Mouse (Mus musculus) heart, adult 9 months (tissue): ENCODE data around the gene Atg13.

ENCODE experiments used
- DNase-seq, 2 experiments: peaks; one replicate each; pipeline ENCODE4 v3.0.0; 2022; ENCODE audit warnings: low spot score in 2 of 2

Gene Atg13

DNA sequence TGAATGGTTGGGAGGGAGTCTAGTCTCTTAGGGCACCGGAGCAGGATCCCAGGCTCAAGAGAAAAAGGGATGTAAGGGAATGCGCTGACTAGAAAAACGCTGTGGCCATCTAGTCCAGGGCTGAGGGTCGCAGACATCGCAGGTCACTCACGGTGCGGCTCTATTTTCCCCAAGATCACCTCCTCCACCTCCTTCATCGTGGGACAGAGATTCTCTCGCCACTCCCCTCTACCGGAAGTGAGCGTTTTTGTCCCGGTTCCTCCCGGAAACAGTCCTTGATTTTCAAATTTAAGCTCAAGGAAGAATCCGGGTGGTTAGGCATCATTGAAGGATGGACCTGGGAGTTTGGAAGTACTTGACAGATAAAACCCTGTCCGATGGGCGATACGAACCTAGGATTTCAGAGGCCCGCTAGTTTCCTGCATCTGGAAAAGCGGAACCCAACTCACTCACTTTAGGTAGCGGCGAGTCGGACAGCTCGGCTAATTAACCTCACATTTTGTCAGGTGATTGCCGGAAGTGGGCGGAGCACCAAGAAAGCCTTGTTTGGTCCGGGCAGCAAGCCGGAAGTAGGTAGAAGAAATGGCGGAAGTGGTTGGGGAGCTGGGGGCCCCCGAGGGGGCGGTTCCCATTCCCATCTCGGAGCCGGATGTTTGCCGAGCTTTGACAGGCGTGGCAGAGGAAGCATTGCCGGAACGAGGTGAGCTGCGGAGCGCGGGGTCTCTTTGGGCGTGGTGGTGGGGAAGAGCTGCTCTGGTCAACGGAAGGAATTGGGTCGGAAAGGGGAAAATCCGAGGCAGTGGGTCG, 60.6 kb downstream of the Atg13 start, which contains the start of the genes Zfp408 and Arhgap1:
TSS of gene Zfp408 (minus strand) at position 239 of the 807 bp plus-strand sequence.
TSS of gene Arhgap1 (plus strand) at position 308 of the 807 bp plus-strand sequence.
- peak; percentile 92 to 97 for DNase-seq

DNA sequence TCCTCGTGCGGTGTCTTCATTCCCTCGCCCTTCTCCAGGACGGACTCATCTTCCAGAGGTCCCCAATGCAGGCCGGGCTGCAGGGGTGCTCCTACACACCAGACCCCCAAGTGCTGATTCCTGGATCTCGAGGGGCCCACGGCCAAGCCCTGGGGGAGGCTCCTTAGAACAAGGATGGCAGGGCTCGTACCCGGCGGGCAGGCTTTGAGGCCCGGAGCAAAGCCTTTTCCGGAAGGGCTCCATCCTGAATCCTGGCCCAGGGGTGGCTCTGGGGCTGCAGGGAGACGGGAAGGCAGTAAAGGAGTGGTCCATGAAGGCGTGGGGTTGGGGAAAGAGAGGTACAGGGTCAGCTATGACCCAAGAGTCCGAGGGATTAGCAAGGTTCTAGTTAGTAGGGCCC, 61.2 kb downstream of the Atg13 start:
- no peak for DNase-seq

DNA sequence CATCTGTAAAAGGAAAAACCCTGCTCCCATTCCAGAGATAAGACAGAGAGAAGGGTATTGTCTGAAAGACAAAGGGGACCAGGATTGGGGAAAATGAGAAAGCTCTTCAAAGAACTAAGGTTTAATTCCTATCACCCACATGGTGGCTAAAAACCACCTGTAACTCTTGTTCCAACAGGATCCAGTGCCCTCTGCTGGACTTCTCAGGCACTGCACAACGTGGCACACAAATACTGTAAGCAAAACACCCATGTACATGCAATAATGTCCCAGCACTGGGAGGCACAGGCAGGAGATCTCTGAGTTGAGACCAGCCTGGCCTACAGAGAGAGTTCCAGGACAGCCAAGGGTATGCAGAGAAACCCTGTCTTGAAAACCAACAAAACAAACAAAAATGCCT, 63.6 kb downstream of the Atg13 start:
- peak in 1 of 2 experiments; percentile 36 for DNase-seq

DNA sequence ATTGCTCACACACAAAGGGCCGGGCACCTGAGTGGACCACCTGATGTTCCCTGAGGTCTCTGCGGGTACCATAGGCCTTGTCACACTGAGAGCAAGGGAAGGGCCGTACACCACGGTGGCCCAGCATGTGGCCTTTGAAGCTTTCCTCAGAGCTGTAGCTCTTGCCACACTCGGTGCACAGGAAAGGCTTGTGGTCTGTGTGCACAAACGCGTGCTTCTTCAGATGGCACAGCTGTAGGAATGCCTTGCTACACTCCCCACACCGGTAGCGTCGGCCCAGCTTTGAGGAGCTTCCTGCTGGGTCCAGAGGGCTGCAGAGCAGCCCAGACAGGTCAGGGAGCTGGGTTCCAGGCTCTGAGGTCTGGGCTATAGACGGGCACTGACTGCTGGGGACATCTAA, 64.6 kb downstream of the Atg13 start:
- no peak for DNase-seq

DNA sequence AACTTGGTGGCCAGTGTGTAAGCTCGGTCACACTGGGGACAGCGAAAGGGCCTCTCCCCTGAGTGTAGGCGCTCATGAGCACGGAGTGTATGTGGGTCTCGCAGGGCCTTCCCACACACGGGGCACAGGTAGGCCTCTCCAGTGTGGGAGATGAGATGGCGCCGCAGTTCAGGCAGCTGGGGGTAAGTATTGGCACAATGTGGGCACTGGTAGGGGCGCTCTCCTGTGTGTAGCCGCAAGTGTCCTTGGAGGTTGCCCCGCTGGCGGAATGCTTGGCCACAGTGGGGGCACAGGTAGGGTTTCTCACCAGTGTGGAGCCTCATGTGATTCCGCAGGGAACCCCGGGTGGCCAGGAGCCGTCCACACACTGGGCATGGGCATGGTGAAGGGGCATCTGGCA, 65.0 kb downstream of the Atg13 start:
- DNase-seq, result no peak

DNA sequence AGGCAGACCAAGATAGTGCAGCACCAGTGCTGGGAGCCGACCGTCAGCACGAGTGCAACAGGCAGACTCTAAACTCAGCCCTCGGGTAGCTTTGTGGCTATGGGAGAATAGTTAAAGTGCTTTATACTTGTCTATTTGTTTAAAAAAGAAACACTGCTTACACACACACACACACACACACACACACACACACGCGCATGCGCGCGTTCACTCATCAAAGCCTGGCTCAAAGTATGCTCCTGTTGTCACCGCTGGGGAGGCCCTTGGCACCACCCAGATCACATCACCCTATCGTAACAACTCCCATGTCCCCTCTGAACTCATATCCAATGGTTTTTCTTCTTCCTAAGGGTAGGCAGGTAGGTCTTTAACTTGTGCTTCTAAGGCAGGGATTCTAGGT, 66.4 kb downstream of the Atg13 start:
- DNase-seq, result no peak

DNA sequence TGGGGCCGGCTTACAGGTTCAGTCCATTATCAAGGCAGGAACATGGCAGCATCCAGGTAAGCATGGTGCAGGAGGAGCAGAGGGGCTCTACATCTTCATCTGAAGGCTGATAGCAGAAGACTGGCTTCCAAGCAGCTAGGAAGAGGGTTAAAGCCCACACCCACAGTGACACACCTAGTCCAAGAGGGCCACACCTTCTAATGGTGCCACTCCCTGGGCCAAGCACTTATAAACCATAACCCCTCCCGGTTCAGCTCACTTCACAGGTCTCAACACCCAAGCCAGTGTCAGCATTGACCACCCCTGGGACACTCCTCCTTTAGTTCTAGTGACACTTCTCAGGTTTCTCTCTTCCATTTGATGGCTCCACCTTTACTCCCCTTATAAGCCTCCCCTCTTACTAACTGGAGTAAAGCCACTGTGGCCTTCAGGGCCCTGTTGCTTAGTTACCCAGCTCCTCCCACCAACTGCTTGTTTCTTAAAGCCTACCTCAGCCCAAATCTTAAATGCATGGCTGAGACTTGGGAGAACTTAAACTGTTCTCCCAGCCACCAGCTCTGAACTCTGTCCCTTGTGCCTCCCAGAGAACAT, 67.5 kb downstream of the Atg13 start:
- no peak for DNase-seq

DNA sequence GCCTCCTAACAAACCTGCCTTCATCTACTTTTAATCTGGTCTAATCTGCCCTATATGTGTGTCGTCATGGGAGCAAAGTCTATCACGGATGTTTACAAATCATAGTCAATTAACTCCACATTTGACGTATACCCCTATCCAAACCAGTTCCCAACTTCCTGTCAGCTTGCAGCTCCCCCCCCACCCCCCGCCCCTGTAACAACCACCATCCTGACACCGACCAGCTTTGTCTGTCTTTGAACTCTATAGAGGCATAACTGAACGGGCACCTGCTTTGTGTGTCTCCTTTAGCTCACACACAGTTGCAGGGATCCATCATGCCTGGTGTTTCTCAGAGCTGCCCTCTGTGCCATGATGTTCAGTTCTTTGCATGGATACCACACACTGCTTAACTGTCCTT, 71.4 kb downstream of the Atg13 start:
- DNase-seq, result no peak

DNA sequence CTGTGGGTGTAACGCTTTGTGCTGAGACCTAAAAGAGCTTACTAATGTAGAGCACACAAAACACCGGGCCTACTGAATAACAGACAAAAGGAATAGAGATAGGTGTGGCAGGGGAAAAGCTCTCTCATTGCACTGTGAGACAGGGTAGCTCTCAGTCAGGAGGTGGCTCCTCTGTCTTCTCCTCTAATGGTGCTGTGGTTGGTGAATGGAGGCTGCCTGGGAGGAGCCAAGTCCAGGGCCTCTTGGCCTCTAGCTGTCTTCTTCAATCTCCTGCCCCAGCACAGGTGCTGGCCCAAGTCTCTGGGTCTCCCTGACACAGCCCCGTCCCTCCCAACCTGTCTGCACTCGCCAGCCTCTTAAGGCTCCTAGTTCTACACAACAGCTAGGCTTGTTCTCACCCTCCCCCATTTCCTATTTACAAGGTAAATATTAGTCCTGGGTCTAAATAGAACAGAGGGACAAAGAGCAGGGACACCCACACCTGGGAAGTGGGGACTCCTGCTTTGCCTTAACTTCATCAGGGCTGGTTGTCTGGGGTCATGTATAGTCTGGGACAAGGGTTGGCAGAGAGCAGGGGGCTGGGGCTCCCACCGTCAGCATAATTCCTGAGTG, 73.5 kb downstream of the Atg13 start:
- DNase-seq, result no peak

DNA sequence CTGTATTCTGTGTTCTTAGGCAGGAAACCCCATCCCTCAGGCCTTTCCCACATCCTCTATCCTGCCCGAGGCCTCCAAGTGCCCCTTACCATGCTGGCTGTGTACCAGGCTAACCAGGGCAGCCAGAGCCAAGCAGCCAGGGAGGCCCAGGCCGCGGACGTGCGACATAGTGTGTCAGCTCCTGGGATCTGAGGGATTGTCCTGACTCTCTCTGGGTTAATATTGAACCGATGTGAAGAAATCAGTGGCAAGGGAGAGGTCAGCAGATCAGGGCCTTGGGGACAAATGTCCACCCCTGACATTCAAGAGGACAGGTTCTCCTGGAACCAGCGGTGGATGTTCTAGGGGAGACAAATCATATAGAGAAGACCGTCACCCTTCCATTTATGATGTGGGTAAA, 74.1 kb downstream of the Atg13 start, which contains the start of gene F2:
TSS of gene F2 (minus strand) at position 186 of the 400 bp plus-strand sequence.
- DNase-seq, result no peak

DNA sequence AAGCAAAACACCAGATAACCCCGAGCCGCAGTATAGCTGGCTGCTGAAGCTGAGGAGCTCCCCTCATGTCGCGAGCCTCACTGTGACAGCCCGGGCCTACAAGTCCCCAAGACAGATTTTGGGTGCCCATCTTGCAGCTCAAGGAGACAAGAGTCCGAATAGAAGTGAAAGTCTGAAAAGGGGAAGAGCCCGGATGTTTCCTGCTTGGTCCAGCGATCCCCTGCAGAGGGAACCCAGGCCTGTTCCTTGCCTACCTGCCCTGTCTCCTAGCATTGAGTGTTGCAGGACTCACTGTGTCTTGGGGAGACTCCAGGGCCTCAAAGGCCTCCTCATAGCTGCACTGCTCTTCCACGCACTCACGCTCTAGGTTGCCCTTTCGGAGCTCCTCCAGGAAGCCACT, 74.9 kb downstream of the Atg13 start:
- DNase-seq, result no peak

DNA sequence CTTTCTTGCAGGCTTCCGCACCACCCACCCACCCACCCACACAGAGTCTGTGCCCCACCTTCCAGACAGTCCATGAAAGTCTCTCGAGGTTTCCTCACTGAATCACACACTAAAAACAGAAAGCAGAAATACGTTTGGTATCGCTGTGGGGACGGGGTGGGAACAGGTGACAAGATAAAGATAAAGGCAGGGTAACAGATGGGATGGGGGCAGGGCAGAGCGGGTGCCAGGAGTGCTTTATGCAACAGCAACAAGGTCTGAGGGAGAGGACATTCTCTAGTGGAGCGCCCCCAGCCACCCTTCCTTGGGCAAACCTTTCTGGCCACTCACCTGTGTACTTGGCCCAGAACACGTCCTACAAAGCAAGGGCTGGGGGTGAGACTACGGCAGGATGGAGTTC, 75.5 kb downstream of the Atg13 start:
- DNase-seq, result no peak

DNA sequence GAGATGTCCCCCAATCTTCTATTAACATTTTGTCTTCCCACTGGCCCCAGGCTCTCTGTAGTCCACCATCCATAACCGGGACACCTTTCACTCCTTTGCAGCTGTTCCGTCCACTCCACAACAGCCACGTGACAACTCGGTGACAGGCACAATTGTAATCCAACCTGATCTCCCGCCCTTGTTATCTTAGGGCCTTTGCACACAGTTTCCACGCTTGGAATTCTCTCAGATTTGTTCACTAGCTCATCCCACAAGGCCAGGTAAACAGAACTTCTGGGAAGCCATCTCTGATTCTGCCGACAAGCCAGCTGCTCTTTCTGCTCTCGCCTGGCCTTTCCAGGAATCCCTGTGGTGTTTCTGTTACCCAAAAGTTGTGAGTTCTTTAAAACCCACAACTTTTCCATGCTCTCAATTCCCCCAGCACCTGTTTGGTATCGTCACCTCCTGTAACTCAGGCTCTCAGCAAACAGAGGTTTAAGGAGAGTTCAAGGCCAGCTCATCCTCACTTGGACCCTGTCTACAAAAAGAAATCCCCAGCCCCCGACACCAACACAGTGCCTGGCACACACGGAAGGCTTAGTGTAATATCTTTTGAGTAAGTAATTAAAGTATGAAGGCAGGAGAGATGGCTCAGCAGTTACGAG, 76.9 kb downstream of the Atg13 start:
- DNase-seq, result no peak

DNA sequence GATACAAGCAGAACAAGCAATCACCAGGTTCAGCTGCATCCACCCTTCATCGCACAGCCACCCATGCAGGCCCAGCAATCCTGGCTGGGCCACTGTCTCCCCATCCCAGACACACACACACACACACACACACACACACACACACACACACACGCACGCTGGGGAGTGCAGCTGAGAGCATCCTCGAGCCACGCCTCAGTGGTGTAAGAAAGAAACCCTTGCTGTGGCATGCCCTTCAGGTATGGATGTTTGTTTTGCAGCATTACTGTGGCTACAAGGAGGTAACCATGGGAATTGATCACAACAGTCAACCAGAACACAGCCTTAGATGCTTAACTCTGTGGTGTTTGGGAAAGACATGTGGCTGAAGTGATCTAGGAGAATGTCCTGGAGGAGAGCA, 78.1 kb downstream of the Atg13 start:
- no peak for DNase-seq

DNA sequence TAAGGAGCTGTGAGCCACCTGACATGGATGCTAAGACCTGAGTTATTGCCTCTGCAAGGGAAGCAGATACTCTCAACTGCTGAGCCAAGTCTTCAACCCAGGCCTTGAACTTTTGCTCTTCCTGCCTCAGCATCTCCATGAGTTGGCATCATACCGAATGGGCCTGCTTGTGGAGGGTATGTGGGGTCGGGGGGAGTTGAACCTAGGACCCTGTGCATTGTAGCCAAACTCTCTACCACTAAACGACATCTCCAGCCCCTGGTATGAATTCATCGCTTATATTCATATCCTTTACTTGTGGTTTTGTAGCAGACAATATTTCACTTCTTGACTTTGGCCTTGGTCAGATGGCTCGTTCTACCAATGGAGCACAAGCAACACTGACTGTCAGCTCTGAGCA, 78.5 kb downstream of the Atg13 start:
- no peak for DNase-seq

DNA sequence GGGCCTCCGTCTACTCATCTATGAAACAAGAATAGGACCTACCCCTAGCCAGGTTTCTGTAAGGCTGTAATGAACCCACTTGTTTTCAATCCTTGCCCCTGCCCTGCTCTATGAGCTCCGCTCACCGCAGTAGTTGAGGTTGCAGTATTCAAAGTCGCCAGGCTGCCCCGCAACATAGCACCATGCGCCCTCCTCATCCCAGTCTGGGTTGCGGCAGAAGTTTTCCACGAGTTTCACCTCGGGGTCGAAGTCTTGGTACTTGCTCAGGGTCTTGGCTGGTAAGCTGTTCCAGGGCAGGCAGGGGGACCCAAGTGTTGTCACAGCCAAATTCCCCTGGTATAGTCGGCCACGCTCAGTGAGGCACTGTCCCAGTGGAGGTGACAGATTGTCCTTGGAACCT, 80.0 kb downstream of the Atg13 start:
- no peak for DNase-seq

DNA sequence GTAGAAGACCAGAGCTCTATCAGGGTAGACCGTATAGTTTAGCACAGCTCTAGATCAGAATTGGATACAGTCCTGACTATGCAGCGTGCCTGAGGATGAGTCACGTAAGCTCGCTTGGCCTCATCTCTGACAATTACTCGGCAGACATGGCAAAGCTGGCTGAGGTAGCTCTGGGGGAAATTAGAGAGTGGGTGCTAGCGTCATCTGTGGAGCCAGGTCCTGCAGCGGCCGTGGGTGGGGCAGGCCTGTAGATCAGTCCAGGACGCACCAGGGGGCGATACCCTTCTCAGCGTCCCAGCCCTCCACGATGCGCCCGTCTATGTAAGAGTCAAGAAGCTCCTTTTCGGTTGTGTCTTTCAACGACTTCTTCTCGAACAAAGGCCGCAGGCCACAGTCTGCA, 80.7 kb downstream of the Atg13 start:
- DNase-seq, result no peak

DNA sequence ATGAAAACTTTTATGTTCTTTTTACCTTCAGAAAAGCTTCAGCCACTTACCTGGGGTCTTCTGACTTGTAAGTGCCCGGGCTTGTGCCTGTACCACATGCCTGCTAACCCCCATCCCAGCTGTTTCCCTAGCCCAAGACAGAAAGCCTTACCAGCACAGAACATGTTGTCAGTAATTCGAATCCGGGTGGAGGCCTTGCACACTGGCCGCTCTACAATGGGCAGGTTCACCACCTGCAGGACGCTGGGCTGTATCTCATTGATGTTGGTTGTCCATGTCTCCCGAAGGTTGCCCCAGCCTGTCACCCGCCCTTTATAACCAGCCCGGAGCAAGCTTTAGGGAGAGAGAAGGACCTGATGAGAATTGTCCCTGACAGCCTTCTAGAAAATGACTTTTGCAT, 82.2 kb downstream of the Atg13 start:
- no peak for DNase-seq

DNA sequence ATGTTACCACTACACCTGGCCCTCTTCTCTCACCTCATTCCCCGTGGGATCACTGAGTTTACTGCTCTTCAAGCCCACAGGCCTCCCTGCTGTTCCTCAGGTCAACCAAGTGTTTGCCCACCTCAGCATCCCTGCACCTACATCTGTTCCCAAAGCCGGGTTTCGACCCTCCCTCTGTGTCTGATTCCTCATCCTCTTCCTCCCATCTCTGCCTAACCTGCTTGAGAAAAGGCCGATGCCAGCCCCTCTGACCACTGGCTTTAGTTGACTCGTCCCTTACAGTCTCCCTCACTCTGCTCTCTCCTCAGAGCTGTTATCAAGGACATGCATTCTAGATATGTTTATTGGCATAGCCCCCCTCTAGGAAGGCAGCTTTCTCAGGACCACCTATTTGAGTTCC, 82.9 kb downstream of the Atg13 start:
- DNase-seq, result no peak
